Mouse (Mus musculus) E14TG2a.4 (cell line): ENCODE measurements around the gene St3gal3.

ENCODE experiments used
- CTCF ChIP-seq: conservative IDR thresholded peaks from 2 replicates; pipeline ENCODE4 v1.5.1; 2014; ENCODE audit warnings: low read length
- NANOG ChIP-seq: IDR thresholded peaks from 2 replicates; pipeline ENCODE4 v1.6.1; 2014; ENCODE audit warnings: borderline replicate concordance, low read length, mixed read lengths

DNA sequence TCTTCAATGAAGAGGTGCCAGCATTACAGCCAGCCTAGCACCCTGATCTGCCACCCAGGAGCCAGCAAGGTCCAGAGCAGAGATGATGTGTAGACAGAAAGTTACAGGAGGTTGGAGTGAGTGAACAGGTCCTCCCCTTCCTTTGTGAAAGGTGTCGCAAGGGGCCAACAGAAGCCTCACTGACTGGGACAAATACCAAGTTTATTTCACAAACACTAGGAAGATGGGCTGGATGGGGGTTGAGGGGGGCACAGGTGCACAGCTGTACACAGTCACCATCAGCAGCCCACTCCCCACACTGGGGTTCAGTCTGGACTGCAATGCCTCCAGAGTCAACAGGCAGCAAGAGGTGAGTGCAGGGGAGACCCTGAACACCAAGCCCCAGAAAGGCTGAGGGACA lies 250.6 kb downstream of the St3gal3 start:
- no peak for TF ChIP-seq CTCF
- TF ChIP-seq NANOG: no peak
